Mouse (Mus musculus): ENCODE results near the gene Arcn1.

DNA sequence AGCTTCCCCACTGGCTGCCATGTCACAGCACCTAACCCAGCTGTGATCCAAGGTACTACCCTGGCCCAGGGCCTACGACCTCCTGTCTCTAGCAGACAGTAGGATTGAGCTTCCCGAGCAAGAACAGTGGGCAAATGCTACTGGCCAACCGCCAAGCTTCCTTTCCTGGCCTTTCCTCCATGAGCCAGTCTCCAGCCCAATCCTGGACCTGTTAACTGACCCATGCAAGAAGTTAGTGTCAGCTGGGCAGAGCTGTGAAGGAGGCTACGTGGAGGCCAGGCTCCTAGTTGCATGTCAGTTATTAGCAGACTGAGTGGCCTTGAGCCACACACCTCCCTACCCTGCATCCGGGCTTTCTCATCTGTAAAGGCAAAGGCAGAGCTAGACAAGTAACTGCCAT, 67.9 kb downstream of the Arcn1 start:
- TF ChIP-seq CTCF (IDR thresholded peaks at IDR 0.05; ENCODE audit: extremely low read depth, insufficient read length, insufficient replicate concordance, low read depth, low read length) (no peak), POLR2A (IDR thresholded peaks at IDR 0.05; ENCODE audit: low read depth, low read length) (no peak)

Measured in small intestine, adult 2 months (tissue).